Mouse (Mus musculus) MEL (cell line): Measurements from ENCODE around the gene Itih1. TPM values are rescaled to one million over a fixed set of nuclear protein-coding genes. Genes with fewer than 3 reads are reported as not detected.

Source experiments
- DNase-seq: peaks from one replicate; pipeline ENCODE4 v3.0.0; 2011; ENCODE audit warnings: low read depth, low spot score
- H3K27ac ChIP-seq: 2 replicates; pipeline ENCODE4 v1.5.1; 2012; ENCODE audit warnings: low read depth, mild to moderate bottlenecking, control low read depth, low read length, moderate library complexity; ENCODE audit not compliant: control insufficient read depth
- H3K27me3 ChIP-seq, 2 experiments: fragments of 150-350 bp in 1 of 2; sonication (generic) in 1 of 2; 2 replicates each; pipeline ENCODE4 v1.6.1; 2012; ENCODE audit warnings: low read length in 2 of 2, mild to moderate bottlenecking in 2 of 2, improper control_type of control experiment in 1 of 2, moderate library complexity in 1 of 2; ENCODE audit not compliant: insufficient read depth in 2 of 2, control insufficient read depth in 1 of 2
- H3K36me3 ChIP-seq, 2 experiments: 2 replicates each; pipeline ENCODE4 v1.6.1; 2012 to 2014; ENCODE audit warnings: low read length in 2 of 2, improper control_type of control experiment in 1 of 2, inconsistent platforms in 1 of 2, mild to moderate bottlenecking in 1 of 2; ENCODE audit not compliant: insufficient read depth in 2 of 2, control insufficient read depth in 1 of 2
- H3K4me1 ChIP-seq, 2 experiments: fragments of 150-350 bp in 1 of 2; sonication (generic) in 1 of 2; 2 replicates each; pipeline ENCODE4 v1.6.1; 2012; ENCODE audit warnings: low read length in 2 of 2, improper control_type of control experiment in 1 of 2, mild to moderate bottlenecking in 1 of 2; ENCODE audit not compliant: insufficient read depth in 2 of 2, control insufficient read depth in 1 of 2
- H3K4me3 ChIP-seq, 2 experiments: fragments of 150-350 bp in 1 of 2; sonication (generic) in 1 of 2; 2 replicates each; pipeline ENCODE4 v1.5.1; 2012; ENCODE audit warnings: low read depth in 2 of 2, low read length in 2 of 2, mild to moderate bottlenecking in 2 of 2, moderate library complexity in 2 of 2, control low read depth in 1 of 2, improper control_type of control experiment in 1 of 2; ENCODE audit not compliant: control insufficient read depth in 1 of 2, insufficient read depth in 1 of 2
- H3K79me2 ChIP-seq: 2 replicates; pipeline ENCODE4 v1.6.1; 2012; ENCODE audit warnings: mild to moderate bottlenecking, low read length, moderate library complexity; ENCODE audit not compliant: control insufficient read depth, poor library complexity, insufficient read depth
- H3K9ac ChIP-seq: 2 replicates; pipeline ENCODE4 v1.6.1; 2012; ENCODE audit warnings: low read depth, mild to moderate bottlenecking, control low read depth, low read length, moderate library complexity; ENCODE audit not compliant: control insufficient read depth, poor library complexity, severe bottlenecking
- H3K9me3 ChIP-seq: fragments of 150-350 bp; sonication (generic); replicated peaks from 2 replicates; pipeline ENCODE4 v1.6.1; 2012; ENCODE audit warnings: mild to moderate bottlenecking, low read length, improper control_type of control experiment, moderate library complexity; ENCODE audit not compliant: insufficient read depth
- E2F4 ChIP-seq: IDR thresholded peaks from 2 replicates; pipeline ENCODE4 v1.6.1; 2011; ENCODE audit warnings: low read depth, low read length, improper control_type of control experiment, borderline replicate concordance
- ELF1 ChIP-seq: IDR thresholded peaks from 2 replicates; pipeline ENCODE4 v1.6.1; 2014; ENCODE audit warnings: low read depth, mild to moderate bottlenecking, inconsistent platforms, low read length, improper control_type of control experiment, moderate library complexity
- EP300 ChIP-seq, 2 experiments: IDR thresholded peaks; 2 replicates each; pipeline ENCODE4 v1.6.1; 2011; ENCODE audit warnings: improper control_type of control experiment in 2 of 2, low read length in 2 of 2, low read depth in 1 of 2, mild to moderate bottlenecking in 1 of 2
- GABPA ChIP-seq: IDR thresholded peaks from 2 replicates; pipeline ENCODE4 v1.6.1; 2012; ENCODE audit warnings: low read depth, mild to moderate bottlenecking, inconsistent platforms, low read length, improper control_type of control experiment, moderate library complexity
- GATA1 ChIP-seq: IDR thresholded peaks from 2 replicates; pipeline ENCODE4 v1.6.1; 2011; ENCODE audit warnings: low read depth, low read length, improper control_type of control experiment
- MAFK ChIP-seq: IDR thresholded peaks from 2 replicates; pipeline ENCODE4 v1.6.1; 2011; ENCODE audit warnings: low read depth, mild to moderate bottlenecking, low read length, improper control_type of control experiment, borderline replicate concordance
- MAX ChIP-seq: IDR thresholded peaks from 2 replicates; pipeline ENCODE4 v1.6.1; 2011; ENCODE audit warnings: low read length, improper control_type of control experiment
- MEF2A ChIP-seq: IDR thresholded peaks from 2 replicates; pipeline ENCODE4 v1.6.1; 2014; ENCODE audit warnings: low read depth, mild to moderate bottlenecking, inconsistent platforms, low read length, improper control_type of control experiment; ENCODE audit not compliant: poor library complexity, insufficient replicate concordance, severe bottlenecking; ENCODE audit errors: extremely low read depth
- MXI1 ChIP-seq: IDR thresholded peaks from 2 replicates; pipeline ENCODE4 v1.6.1; 2011; ENCODE audit warnings: mild to moderate bottlenecking, low read depth, low read length, improper control_type of control experiment
- MYB ChIP-seq: IDR thresholded peaks from 2 replicates; pipeline ENCODE4 v1.6.1; 2011; ENCODE audit warnings: mild to moderate bottlenecking, low read depth, low read length, improper control_type of control experiment
- SIN3A ChIP-seq: IDR thresholded peaks from 2 replicates; pipeline ENCODE4 v1.6.1; 2012; ENCODE audit warnings: low read length, improper control_type of control experiment, inconsistent platforms
- TAL1 ChIP-seq: IDR thresholded peaks from 2 replicates; pipeline ENCODE4 v1.6.1; 2012; ENCODE audit warnings: mild to moderate bottlenecking, inconsistent platforms, low read length, moderate library complexity, mixed read lengths
- TCF12 ChIP-seq: IDR thresholded peaks from 2 replicates; pipeline ENCODE4 v1.6.1; 2014; ENCODE audit warnings: low read depth, mild to moderate bottlenecking, inconsistent platforms, low read length, improper control_type of control experiment, moderate library complexity
- UBTF ChIP-seq: IDR thresholded peaks from 2 replicates; pipeline ENCODE4 v1.6.1; 2012; ENCODE audit warnings: low read depth, mild to moderate bottlenecking, inconsistent platforms, low read length, improper control_type of control experiment, moderate library complexity, borderline replicate concordance; ENCODE audit not compliant: insufficient read depth
- USF2 ChIP-seq, 2 experiments: IDR thresholded peaks; 2 replicates each; pipeline ENCODE4 v1.6.1; 2011 to 2012; ENCODE audit warnings: improper control_type of control experiment in 2 of 2, low read length in 2 of 2, borderline replicate concordance in 1 of 2, inconsistent platforms in 1 of 2, low read depth in 1 of 2, mild to moderate bottlenecking in 1 of 2; ENCODE audit not compliant: insufficient read depth in 1 of 2
- polyA plus RNA-seq, 2 experiments: library from polyadenylated mRNA; stranded (reverse) in 1 of 2; unstranded in 1 of 2; fragments of >175 nt in 1 of 2; fragments of >200 nt in 1 of 2; gene quantifications; 2 replicates each; pipeline versions ENCODE4 v1.2.1 to v1.2.4; 2012; ENCODE audit warnings: low replicate concordance in 2 of 2, low read depth in 1 of 2; ENCODE audit not compliant: insufficient read length in 2 of 2, insufficient read depth in 1 of 2, missing spikeins in 1 of 2
- total RNA-seq: library from RNA; depleted of rRNA; stranded (reverse); fragments of 300-350 nt; gene quantifications from 2 replicates; pipeline ENCODE4 v1.2.3, GENCODE M21; 2012

The Itih1 gene
- total and polyA plus RNA-seq, 3 experiments = 0.03 TPM; not detected in 2

GRCm38 (mm10) chr14:30902628-30903027 lies 40.5 kb downstream of the Itih1 start:
- Histone ChIP-seq H3K4me1 (peaks cover under 1 to 12% of the 10 kb centered on the region in 2 experiments), H3K9ac (no peak overlapping the region; the same call in 1 of the 2 replicates), H3K9me3 (no peaks in the 10 kb centered on the region), H3K79me2 (no peaks in the 10 kb centered on the region), H3K27me3 (no peaks in the 10 kb centered on the region; a peak in 1 of 4 replicates), H3K27ac (peak overlapping the region; percentile 9), H3K36me3 (peaks cover 0 to 4% of the 10 kb centered on the region in 2 experiments; a peak in 2 of 4 replicates), H3K4me3 (no peak overlapping the region)
- DNase-seq = peak; percentile 54
- TF ChIP-seq EP300 (IDR thresholded peaks at IDR 0.05; ENCODE audit: low read depth in 1 of 2, low read length in 2 of 2) (peak; percentile 76 to 85), MYB (peak; percentile 67), SIN3A (no peak), GATA1 (peak; percentile 31; the same call in 1 of the 2 replicates), MAX (no peak), TCF12 (peak; percentile 45; the same call in 1 of the 2 replicates), TAL1 (no peak), MEF2A (no peak), MAFK (no peak)

GRCm38 (mm10) chr14:30899972-30900371 lies 43.1 kb downstream of the Itih1 start:
- no peaks in the 10 kb centered on the region; a peak in 1 of 4 replicates for H3K27me3 ChIP-seq
- DNase-seq = no peak
- H3K27ac ChIP-seq = no peak overlapping the region
- H3K9ac ChIP-seq = no peak overlapping the region
- no peak overlapping the region for H3K4me3 ChIP-seq
- peaks cover 0 to 6% of the 10 kb centered on the region in 2 experiments; a peak in 2 of 4 replicates for H3K4me1 ChIP-seq
- TF ChIP-seq UBTF = no peak
- TF ChIP-seq MYB = no peak
- TF ChIP-seq USF2 (IDR thresholded peaks at IDR 0.05; ENCODE audit: borderline replicate concordance in 1 of 2, insufficient read depth in 1 of 2, low read depth in 1 of 2, low read length in 2 of 2) = no peak
- no peak for TF ChIP-seq MAX
- no peak for TF ChIP-seq GABPA
- TF ChIP-seq EP300 (IDR thresholded peaks at IDR 0.05; ENCODE audit: low read depth in 1 of 2, low read length in 2 of 2) = no peak
- TF ChIP-seq ELF1 = no peak
- TF ChIP-seq E2F4 = no peak
- TF ChIP-seq MXI1 = no peak
- no peaks in the 10 kb centered on the region for H3K9me3 ChIP-seq
- H3K36me3 ChIP-seq = peaks cover 0 to 3% of the 10 kb centered on the region in 2 experiments; a peak in 2 of 4 replicates
- H3K79me2 ChIP-seq = no peaks in the 10 kb centered on the region
